Mouse (Mus musculus) intestine, embryonic 16.5 days (tissue): Measurements from ENCODE around the gene Scoc. TPM values are rescaled to one million over a fixed set of nuclear protein-coding genes. Genes with fewer than 3 reads are reported as not detected.
"Not testable (repeated sequence)": the region's sequence is repeated elsewhere in the genome, so short reads cannot be mapped to it uniquely, and the experiment has no call there.

ENCODE experiments used
- ATAC-seq: fragments of 200-750 bp; cut with Nextera tagmentation; 2 replicates; pipeline ENCODE4 v1.8.0; 2017; ENCODE audit warnings: moderate TSS enrichment, moderate library complexity
- H3K27ac ChIP-seq: fragments of 300-500 bp; sonication (generic); 2 replicates; pipeline ENCODE4 v1.5.1; 2014; ENCODE audit warnings: mild to moderate bottlenecking, low read length
- H3K27me3 ChIP-seq: fragments of 300-500 bp; sonication (generic); replicated peaks from 2 replicates; pipeline ENCODE4 v1.6.1; 2014; ENCODE audit warnings: low read length, control low read depth, mixed read lengths; ENCODE audit not compliant: control insufficient read depth, insufficient read depth
- H3K36me3 ChIP-seq: fragments of 300-500 bp; sonication (generic); 2 replicates; pipeline ENCODE4 v1.6.1; 2014; ENCODE audit warnings: low read length, control low read depth; ENCODE audit not compliant: control insufficient read depth, insufficient read depth
- H3K4me1 ChIP-seq: fragments of 300-500 bp; sonication (generic); 2 replicates; pipeline ENCODE4 v1.6.1; 2014; ENCODE audit warnings: low read length, control low read depth, mixed read lengths; ENCODE audit not compliant: control insufficient read depth, insufficient read depth
- H3K4me2 ChIP-seq: fragments of 300-500 bp; sonication (generic); 2 replicates; pipeline ENCODE4 v1.6.1; 2014; ENCODE audit warnings: low read depth, low read length, control low read depth
- H3K4me3 ChIP-seq: fragments of 300-500 bp; sonication (generic); 2 replicates; pipeline ENCODE4 v1.5.1; 2014; ENCODE audit warnings: mild to moderate bottlenecking, low read length
- H3K9ac ChIP-seq: fragments of 300-500 bp; sonication (generic); 2 replicates; pipeline ENCODE4 v1.6.1; 2014; ENCODE audit warnings: low read depth, low read length
- H3K9me3 ChIP-seq: fragments of 300-500 bp; sonication (generic); 2 replicates; pipeline ENCODE4 v1.6.1; 2016; ENCODE audit warnings: low read length, control low read depth; ENCODE audit not compliant: control insufficient read depth
- WGBS: fragments of 180-500 bp; shearing (Covaris S2); extraction: QIAGEN DNeasy Blood & Tissue Kit; methylation state at CpG from one replicate; pipeline ENCODE4 v1.1.7; 2014; 5-methylcytosine and 5-hydroxymethylcytosine counted together
- polyA plus RNA-seq: library from polyadenylated mRNA; unstranded; fragments of >200 nt; fragmentation: Nextera tagmentation; extraction: Ambion mirVana; gene quantifications from 2 replicates; pipeline ENCODE4 v1.2.1, GENCODE M21; 2015

Scoc gene
- polyA plus RNA-seq, 1 experiment from 2014 or later = 106 TPM

DNA sequence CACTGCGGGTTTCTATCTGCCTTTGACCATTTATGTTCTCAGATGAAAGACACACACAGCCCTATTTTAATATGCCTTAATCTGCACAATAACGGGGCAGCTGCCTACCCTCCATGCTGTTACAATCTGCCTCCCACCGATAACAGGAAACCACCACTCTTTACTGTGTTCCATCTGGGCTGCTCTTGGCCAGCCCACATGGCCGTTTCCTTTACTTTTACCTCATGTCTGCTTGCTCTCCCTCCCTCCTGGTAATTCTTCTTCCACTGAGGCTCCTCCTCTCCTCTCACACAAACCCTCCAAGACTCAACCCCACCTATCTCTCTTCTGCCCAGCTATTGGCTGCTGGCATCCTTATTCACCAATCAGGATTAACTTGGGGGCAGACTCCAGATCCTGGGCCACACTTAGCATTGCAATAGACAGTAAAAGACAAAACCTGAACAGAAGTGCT lies 29.1 kb downstream of the Scoc start:
- H3K9me3 ChIP-seq = no peaks in the 10 kb centered on the region
- no peak overlapping the region for H3K4me3 ChIP-seq
- H3K27me3 ChIP-seq = no peaks in the 10 kb centered on the region
- H3K4me1 ChIP-seq = no peaks in the 10 kb centered on the region
- ATAC-seq = 0 out of 2 replicates have a peak, but pooled peaks have one; percentile 56
- WGBS = 59% methylated on average over 4 of the region's 4 CpGs
- H3K27ac ChIP-seq = no peak overlapping the region
- no peak overlapping the region for H3K4me2 ChIP-seq
- no peaks in the 10 kb centered on the region for H3K36me3 ChIP-seq
- H3K9ac ChIP-seq = no peak overlapping the region

DNA sequence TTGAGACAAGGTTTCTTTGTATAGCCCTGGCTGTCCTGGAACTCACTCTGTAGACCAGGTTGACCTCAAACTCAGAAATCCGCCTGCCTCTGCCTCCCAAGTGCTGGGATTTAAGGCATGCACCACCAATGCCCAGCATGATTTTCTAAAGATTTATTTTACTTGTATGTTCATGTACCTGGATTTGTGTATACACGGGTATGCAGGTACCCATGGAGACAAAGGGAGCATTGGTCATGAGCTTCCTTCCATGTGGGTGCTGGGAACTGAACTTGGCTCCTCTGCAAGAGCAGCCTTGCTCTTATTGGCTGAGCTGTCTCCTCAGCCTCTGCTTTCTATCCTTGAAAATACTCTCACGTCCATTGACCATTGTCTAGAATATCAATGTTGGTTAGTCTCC lies 29.6 kb downstream of the Scoc start:
- not testable (repeated sequence) for H3K4me1 ChIP-seq, H3K27ac ChIP-seq, H3K4me3 ChIP-seq, ATAC-seq, H3K9ac ChIP-seq, H3K27me3 ChIP-seq, H3K9me3 ChIP-seq, H3K4me2 ChIP-seq, H3K36me3 ChIP-seq
- 86% methylated on average over 3 of the region's 3 CpGs for WGBS

DNA sequence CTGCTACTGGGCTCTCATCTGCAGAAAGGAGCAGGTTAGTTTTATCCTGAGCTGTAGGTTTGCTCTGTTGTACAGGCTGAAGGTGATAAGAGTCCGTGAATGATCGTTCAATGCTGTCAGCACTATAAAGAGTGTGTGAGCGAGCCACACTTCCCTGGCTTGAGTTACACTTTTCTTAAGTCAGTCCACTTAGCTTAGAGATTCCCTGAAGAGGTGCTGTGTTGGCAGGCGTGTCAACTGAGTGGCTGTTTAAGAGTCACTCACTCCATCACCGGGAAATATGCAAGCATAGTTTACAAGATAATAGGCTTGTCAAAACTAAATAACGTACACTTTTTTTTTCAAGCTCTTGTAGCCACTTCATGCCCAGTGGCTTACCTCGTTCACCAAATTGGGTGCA lies 31.2 kb downstream of the Scoc start:
- no peak for ATAC-seq
- Histone ChIP-seq H3K27me3 (no peaks in the 10 kb centered on the region), H3K9ac (no peak overlapping the region), H3K9me3 (no peaks in the 10 kb centered on the region), H3K4me2 (no peak overlapping the region), H3K36me3 (no peaks in the 10 kb centered on the region), H3K27ac (no peak overlapping the region), H3K4me1 (no peaks in the 10 kb centered on the region), H3K4me3 (no peak overlapping the region)
- 68% methylated on average over 7 of the region's 7 CpGs for WGBS

DNA sequence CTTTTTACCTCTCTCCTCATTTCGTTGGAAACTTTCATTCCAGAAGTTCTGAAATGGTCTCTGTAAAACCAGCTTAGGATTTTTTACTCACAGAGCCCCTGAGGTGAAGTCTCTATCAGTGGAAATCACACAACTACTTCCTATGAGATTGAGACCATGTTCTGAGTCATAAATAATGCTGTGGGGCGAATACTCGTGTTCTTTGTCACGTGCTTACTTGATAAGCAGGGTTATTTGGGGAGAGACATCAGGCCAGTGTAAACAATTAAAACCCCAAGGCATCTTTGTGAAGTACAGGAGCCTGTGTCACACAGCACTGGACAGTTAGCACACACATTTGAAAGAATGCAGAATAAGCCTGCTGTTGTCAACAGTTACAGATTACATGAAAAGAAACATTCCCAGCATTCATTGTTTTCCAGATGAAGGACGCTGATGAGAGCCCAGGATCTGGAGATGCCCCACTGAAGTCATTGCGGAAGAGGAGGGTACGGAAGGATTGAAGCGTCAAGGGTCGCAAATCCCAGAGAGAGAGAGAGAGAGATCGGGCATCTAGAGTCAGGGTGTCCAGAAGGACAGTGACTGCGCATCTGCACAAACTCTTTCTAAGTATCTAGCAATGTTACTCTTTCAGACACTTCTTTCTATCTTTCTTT lies 32.0 kb downstream of the Scoc start:
- WGBS = 57% methylated on average over 11 of the region's 11 CpGs
- Histone ChIP-seq H3K9ac (no peak overlapping the region), H3K4me2 (no peak overlapping the region), H3K36me3 (no peaks in the 10 kb centered on the region), H3K27me3 (no peaks in the 10 kb centered on the region), H3K4me3 (no peak overlapping the region), H3K27ac (no peak overlapping the region), H3K9me3 (no peaks in the 10 kb centered on the region), H3K4me1 (no peaks in the 10 kb centered on the region)
- ATAC-seq = no peak

DNA sequence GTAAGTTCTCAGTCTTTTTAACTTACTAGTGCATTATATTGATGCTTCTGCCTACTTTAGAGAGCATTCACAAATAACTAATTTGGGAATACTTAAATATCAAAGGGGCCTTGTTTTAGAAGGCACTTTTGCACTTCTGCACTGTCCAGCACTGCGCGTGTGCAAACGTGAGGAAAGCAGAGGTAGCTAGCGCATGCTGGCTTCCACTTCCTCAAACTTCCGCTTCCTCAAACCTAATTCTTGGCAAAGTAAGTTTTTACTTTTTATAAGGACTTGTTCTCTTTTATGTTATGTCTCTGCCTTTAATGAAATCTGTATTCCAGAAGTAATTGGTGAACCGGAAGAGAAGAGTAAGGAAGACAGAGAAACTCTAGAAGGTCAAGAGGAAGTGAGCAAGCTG lies 33.0 kb downstream of the Scoc start:
- Histone ChIP-seq H3K9ac (no peak overlapping the region), H3K4me2 (no peak overlapping the region), H3K9me3 (no peaks in the 10 kb centered on the region), H3K36me3 (no peaks in the 10 kb centered on the region), H3K27ac (no peak overlapping the region), H3K4me1 (no peaks in the 10 kb centered on the region), H3K4me3 (no peak overlapping the region), H3K27me3 (no peaks in the 10 kb centered on the region)
- ATAC-seq = no peak
- 88% methylated on average over 6 of the region's 6 CpGs for WGBS

- H3K27me3 ChIP-seq = no peaks in the 10 kb centered on the region
Measured at GRCm38 (mm10) chr8:83423032-83423825, 35.0 kb downstream of the Scoc start.

GRCm38 (mm10) chr8:83421354-83421753 lies 36.8 kb downstream of the Scoc start:
- WGBS = 95% methylated on average over 1 of the region's 1 CpGs
- Histone ChIP-seq H3K4me3 (no peak overlapping the region), H3K9me3 (no peaks in the 10 kb centered on the region), H3K27ac (no peak overlapping the region), H3K4me2 (no peak overlapping the region), H3K36me3 (no peaks in the 10 kb centered on the region), H3K9ac (no peak overlapping the region), H3K27me3 (no peaks in the 10 kb centered on the region), H3K4me1 (no peaks in the 10 kb centered on the region)
- no peak for ATAC-seq

More at GRCm38 (mm10) chr8:83423032-83423825, 35.0 kb downstream of the Scoc start:
- WGBS = 77% methylated on average over 13 of the region's 13 CpGs
- no peak overlapping the region for H3K9ac ChIP-seq
- no peak overlapping the region for H3K27ac ChIP-seq
- H3K4me3 ChIP-seq = no peak overlapping the region
- no peaks in the 10 kb centered on the region for H3K9me3 ChIP-seq
- no peaks in the 10 kb centered on the region for H3K36me3 ChIP-seq
- no peak; the same call in 1 of the 2 replicates for ATAC-seq
- H3K4me2 ChIP-seq = no peak overlapping the region
- H3K4me1 ChIP-seq = no peaks in the 10 kb centered on the region

DNA sequence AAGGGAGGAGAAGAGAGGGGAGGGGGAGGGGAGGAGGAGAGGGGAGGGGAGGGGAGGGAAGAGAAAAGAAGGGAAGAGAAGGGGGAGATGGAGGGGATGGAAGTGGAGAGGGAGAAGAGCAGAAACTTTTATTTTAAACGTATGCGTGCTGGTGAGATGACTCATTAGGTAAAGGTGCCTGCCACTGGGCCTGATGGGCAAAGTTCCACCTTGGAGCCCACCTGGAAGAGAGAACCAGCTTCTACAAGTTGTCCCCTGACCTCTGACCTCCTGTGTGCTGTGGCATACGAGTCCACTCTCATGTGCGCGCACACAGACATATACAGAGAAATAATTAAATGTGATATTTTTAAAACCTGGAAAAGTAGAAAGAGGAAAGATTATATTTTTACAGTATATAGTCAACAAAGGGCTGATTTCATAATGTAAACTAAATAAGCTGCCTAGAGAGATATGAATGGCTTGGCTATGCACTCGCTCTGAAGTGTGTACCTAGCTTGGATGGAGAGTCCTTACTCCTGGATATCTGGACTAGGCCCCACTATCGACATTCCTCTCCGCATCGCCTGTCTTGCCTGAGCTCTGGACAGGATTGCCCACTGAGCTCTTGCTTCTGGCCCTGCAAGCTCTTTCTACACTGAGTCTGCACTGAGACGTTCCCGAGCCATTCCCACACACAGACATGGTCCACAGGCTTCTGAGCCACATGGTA lies 39.2 kb downstream of the Scoc start:
- Histone ChIP-seq H3K4me1 (no peaks in the 10 kb centered on the region), H3K9me3 (no peaks in the 10 kb centered on the region), H3K27ac (no peak overlapping the region), H3K4me2 (no peak overlapping the region), H3K9ac (no peak overlapping the region), H3K36me3 (no peaks in the 10 kb centered on the region), H3K27me3 (no peaks in the 10 kb centered on the region), H3K4me3 (no peak overlapping the region)
- ATAC-seq = no peak
- WGBS = 84% methylated on average over 11 of the region's 11 CpGs

DNA sequence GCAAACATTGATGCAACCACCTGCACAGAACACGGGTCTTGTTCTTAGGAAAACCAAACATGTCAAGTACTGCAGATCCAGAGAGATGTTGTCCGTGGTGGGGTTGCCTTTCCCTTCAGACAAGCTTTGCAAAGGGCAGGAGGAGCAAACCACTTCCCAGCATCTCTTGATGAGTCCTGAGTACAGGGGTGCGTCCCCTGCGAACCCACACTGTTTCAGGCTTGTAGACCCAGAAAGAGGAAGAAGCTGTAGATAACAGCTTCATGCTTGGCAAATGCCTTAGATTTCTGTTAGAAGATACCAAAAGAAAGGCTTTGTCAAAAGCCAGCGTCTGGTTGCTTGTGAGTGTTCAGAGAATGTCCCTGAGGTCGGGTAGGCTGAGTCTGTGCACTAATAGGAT lies 40.2 kb downstream of the Scoc start:
- no peak for ATAC-seq
- Histone ChIP-seq H3K9me3 (no peaks in the 10 kb centered on the region), H3K4me3 (no peak overlapping the region), H3K27ac (no peak overlapping the region), H3K36me3 (no peaks in the 10 kb centered on the region), H3K4me1 (no peaks in the 10 kb centered on the region), H3K4me2 (no peak overlapping the region), H3K27me3 (no peaks in the 10 kb centered on the region), H3K9ac (no peak overlapping the region)
- 78% methylated on average over 6 of the region's 6 CpGs for WGBS
